7 mouse cellular contexts compared by ENCODE assay signal in the genomic region with DNA sequence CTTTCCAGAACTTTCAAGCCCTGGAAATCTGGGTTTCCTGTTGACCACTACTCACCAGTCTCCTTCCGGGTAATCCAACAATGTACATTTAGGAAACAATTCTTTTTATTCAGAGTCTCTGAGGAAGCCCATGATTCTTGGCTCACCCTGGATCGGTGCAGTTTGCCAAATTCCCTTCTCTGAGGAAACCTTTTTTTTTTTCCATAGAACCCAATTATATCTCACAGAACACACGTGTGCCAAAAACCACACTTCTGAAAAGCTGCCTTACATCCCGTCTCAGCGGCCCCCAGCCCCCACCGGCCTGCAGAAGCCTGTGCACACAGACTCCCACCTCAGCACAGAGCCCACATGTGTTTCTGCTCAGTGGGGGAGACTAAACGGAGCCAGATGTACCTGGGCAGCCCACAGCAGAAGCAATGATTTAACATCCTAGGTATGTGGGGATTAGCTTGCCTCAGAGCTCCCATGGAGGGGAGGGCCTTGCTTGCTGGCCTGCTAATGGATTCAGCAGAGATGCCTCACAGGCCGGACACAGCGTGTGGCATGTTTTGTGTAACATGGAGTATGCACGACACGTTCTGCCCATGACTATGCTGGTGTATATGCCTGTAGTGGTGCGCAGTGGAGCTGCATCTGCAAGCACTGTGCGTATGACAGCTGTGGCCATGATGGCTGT.
A peak's percentile ranks its signal among the peaks of the same experiment; 100 is the strongest.
DNase-seq lines count a peak whose midpoint lies in the region; ATAC-seq and TF ChIP-seq lines count a peak whose summit lies in the region.

No protein-coding gene starts in this region.

- H3K27me3 ChIP-seq in Patski, result no peaks in the 10 kb centered on the region
- H3K27me3 ChIP-seq in heart, embryonic 16.5 days (ENCODE audit: control insufficient read depth, insufficient read depth, low read length), result no peaks in the 10 kb centered on the region
- H3K27me3 ChIP-seq in limb, embryonic 10.5 days (ENCODE audit: low read depth, poor library complexity, severe bottlenecking), result no peaks in the 10 kb centered on the region

- CTCF ChIA-PET in Patski (lab: Charles Lee), result no interaction called here

- ATAC-seq in Patski, result peak; percentile 70
- peak; percentile 52; the same call in 1 of the 2 replicates for ATAC-seq in heart, embryonic 16.5 days (replicated peaks; ENCODE audit: extremely low read depth, insufficient read depth, low FRiP score)

- no peaks in the 10 kb centered on the region for H3K9me3 ChIP-seq in heart, embryonic 16.5 days (replicated peaks; ENCODE audit: control insufficient read depth, low read length)
- no peaks in the 10 kb centered on the region for H3K9me3 ChIP-seq in limb, embryonic 10.5 days (replicated peaks)

- no peak for TF ChIP-seq CTCF in Patski (IDR thresholded peaks at IDR 0.05)

- no peak overlapping the region for H3K4me2 ChIP-seq in heart, embryonic 16.5 days (ENCODE audit: low read depth, low read length)

- in situ Hi-C loops in Patski (cut with MboI; ENCODE audit: low pct_unique_long_range_greater_than_20kb), result no loop called here

- WGBS in heart, embryonic 16.5 days, result 58% methylated on average over 13 of the region's 13 CpGs
- 41% methylated on average over 13 of the region's 13 CpGs for WGBS in limb, embryonic 10.5 days

- H3K36me3 ChIP-seq in heart, embryonic 16.5 days (ENCODE audit: control insufficient read depth, insufficient read depth), result no peaks in the 10 kb centered on the region
- H3K36me3 ChIP-seq in limb, embryonic 10.5 days, result no peaks in the 10 kb centered on the region

- H3K4me1 ChIP-seq in heart, embryonic 16.5 days (ENCODE audit: control insufficient read depth, insufficient read depth, low read length), result peaks cover 5% of the 10 kb centered on the region; the same call in 1 of the 2 replicates
- H3K4me1 ChIP-seq in limb, embryonic 10.5 days, result peaks cover 52% of the 10 kb centered on the region

- H3K9ac ChIP-seq in heart, embryonic 16.5 days (ENCODE audit: low read length), result no peak overlapping the region

- DNase-seq in Patski (ENCODE audit: low read depth, low spot score), result peak; percentile 46
- DNase-seq in embryo, embryonic 11.5 days (ENCODE audit: low read depth, low spot score), result peak; percentile 64
- peak; percentile 88 for DNase-seq in limb, embryonic 10.5 days (ENCODE audit: low spot score)
- DNase-seq in cerebellum, adult 11 months, result no peak
- no peak for DNase-seq in adipocyte (ENCODE audit: low spot score)
- no peak for DNase-seq in frontal cortex, postnatal 10 days (ENCODE audit: low spot score in 2 of 2)

- H3K4me3 ChIP-seq in heart, embryonic 16.5 days (ENCODE audit: low read length), result no peak overlapping the region
- H3K4me3 ChIP-seq in limb, embryonic 10.5 days, result no peak overlapping the region

- POLR2A ChIA-PET in Patski (lab: Charles Lee), result interaction anchor here (0.7 to 0.9 kb wide), 2 partner anchors 23 to 272 kb away, joined by 3 read pairs; no protein-coding TSS in a partner anchor

- peak overlapping the region; percentile 38 for H3K27ac ChIP-seq in heart, embryonic 16.5 days (ENCODE audit: low read length)
- H3K27ac ChIP-seq in limb, embryonic 10.5 days, result peak overlapping the region; percentile 90

Comparison
In these comparisons a context has a peak if more than half of its experiments do, and no peak if none do; other contexts are left out.
1. DNase-seq: peak in Patski (single experiment), embryo, embryonic 11.5 days (single experiment) and limb, embryonic 10.5 days (single experiment); none in cerebellum, adult 11 months (single experiment), adipocyte (single experiment) and frontal cortex, postnatal 10 days (0 of 2).